Mouse (Mus musculus): ENCODE results near the gene Ripor3.

DNA sequence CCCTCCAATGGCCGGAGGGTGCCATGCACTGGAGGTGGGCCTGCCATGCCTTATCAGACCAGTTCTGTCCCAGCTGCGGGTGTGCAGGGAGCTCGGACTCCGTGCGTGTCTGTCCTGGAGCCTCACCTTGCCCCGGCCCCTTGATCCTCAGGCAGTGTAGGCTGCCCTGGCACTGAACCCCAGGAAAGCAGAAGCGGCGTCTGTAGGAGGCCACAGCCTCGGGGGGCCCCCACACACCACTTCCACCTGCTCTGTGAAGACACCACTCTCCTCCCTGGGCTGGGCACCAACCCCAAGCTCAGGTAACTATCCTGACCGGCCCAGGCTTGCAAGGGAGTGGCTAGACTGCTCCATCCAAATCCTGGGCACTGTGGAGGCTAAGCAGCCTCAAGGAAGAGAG lies 30.0 kb downstream of the Ripor3 start:
- TF ChIP-seq EP300 (IDR thresholded peaks at IDR 0.05; ENCODE audit: low read depth), result no peak
- no peak for TF ChIP-seq CTCF (IDR thresholded peaks at IDR 0.05; ENCODE audit: low read depth)
